ENCODE assay signal across 8 mouse cellular contexts in the genomic region with DNA sequence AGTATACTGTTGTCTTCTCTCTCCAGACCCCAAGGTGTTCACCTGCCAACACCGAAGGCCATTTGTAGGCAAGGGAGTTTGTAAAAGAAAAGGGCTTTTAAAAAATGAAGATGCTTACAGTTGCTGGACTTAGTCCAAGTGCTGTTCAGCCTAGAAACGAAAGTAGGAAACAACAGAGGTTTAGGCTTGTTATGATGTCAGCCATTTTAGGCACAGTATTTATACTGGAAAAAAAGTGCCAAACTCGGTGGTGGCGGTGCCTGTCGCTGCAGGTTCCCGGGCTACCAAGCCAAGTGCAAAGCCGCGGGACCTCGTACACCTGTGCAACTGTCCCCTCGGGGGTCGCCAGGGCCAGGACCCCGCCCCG. TPM values are rescaled to one million over a fixed set of nuclear protein-coding genes. Genes with fewer than 3 reads are reported as not detected.
DNase-seq lines count a peak whose midpoint lies in the region; ATAC-seq lines count a peak whose summit lies in the region.

No protein-coding gene starts in this region.

- H3K4me3 ChIP-seq in hindbrain, embryonic 13.5 days = peak overlapping the region; percentile 91
- H3K4me3 ChIP-seq in stomach, embryonic 16.5 days (replicated peaks; ENCODE audit: low read length) = peak overlapping the region; percentile 97

- WGBS in hindbrain, embryonic 13.5 days = under 1% methylated on average over 13 of the region's 13 CpGs
- 0% methylated on average over 13 of the region's 13 CpGs for WGBS in stomach, embryonic 16.5 days

- H3K9ac ChIP-seq in hindbrain, embryonic 13.5 days = peak overlapping the region; percentile 98
- peak overlapping the region; percentile 99 for H3K9ac ChIP-seq in stomach, embryonic 16.5 days (ENCODE audit: low read length)

- ATAC-seq in cerebellum, adult (ENCODE audit: insufficient number of reproducible peaks, low FRiP score, low TSS enrichment) = peak; percentile 13
- ATAC-seq in hindbrain, embryonic 13.5 days (ENCODE audit: low FRiP score) = peak; percentile 1; the same call in 1 of the 2 replicates
- ATAC-seq in stomach, embryonic 16.5 days (ENCODE audit: insufficient read depth, low FRiP score) = no peak

- DNase-seq in cerebellum, postnatal 25 days = no peak
- DNase-seq in thymus, postnatal 0 days (ENCODE audit: low spot score) = peak; percentile 68
- DNase-seq in thymus, postnatal 36 days = no peak
- DNase-seq in lung, postnatal 14 days = peak; percentile 42
- no peak for DNase-seq in spleen, postnatal 14 days (ENCODE audit: low spot score in 2 of 2)

- H3K4me2 ChIP-seq in hindbrain, embryonic 13.5 days = peak overlapping the region; percentile 61
- peak overlapping the region; percentile 63 for H3K4me2 ChIP-seq in stomach, embryonic 16.5 days (ENCODE audit: low read depth, low read length)

- H3K27me3 ChIP-seq in hindbrain, embryonic 13.5 days = no peaks in the 10 kb centered on the region
- H3K27me3 ChIP-seq in stomach, embryonic 16.5 days (ENCODE audit: control insufficient read depth, insufficient read depth, low read length) = no peaks in the 10 kb centered on the region

- peaks cover 5% of the 10 kb centered on the region; the same call in 1 of the 2 replicates for H3K36me3 ChIP-seq in hindbrain, embryonic 13.5 days
- peaks cover 5% of the 10 kb centered on the region; the same call in 1 of the 2 replicates for H3K36me3 ChIP-seq in stomach, embryonic 16.5 days (ENCODE audit: control insufficient read depth, insufficient read depth, low read length)

- H3K27ac ChIP-seq in hindbrain, embryonic 13.5 days = peak overlapping the region; percentile 95
- peak overlapping the region; percentile 99 for H3K27ac ChIP-seq in stomach, embryonic 16.5 days (ENCODE audit: low read length)

- no peaks in the 10 kb centered on the region for H3K9me3 ChIP-seq in hindbrain, embryonic 13.5 days
- no peaks in the 10 kb centered on the region for H3K9me3 ChIP-seq in stomach, embryonic 16.5 days (replicated peaks; ENCODE audit: control insufficient read depth, low read length)

- H3K4me1 ChIP-seq in hindbrain, embryonic 13.5 days (replicated peaks) = peaks cover 38% of the 10 kb centered on the region
- peaks cover 23% of the 10 kb centered on the region for H3K4me1 ChIP-seq in stomach, embryonic 16.5 days (ENCODE audit: control insufficient read depth, insufficient read depth, low read length)

RNA-seq across cellular contexts. Expression of a gene that starts 0.6 kb away (rescaled TPM):
- 1,456 and 1,514 TPM in 2 replicates for polyA plus RNA-seq in thymus, postnatal 0 days (2015; fragmentation: Nextera tagmentation; extraction: Ambion mirVana)
- 592 and 627 TPM in 2 replicates for polyA plus RNA-seq in hindbrain, embryonic 13.5 days (2015; fragmentation: Nextera tagmentation; extraction: Ambion mirVana)
- polyA plus RNA-seq in stomach, embryonic 16.5 days (2015; fragmentation: Nextera tagmentation; extraction: Ambion mirVana) = 1,005 and 1,128 TPM in 2 replicates

RNA-seq across cellular contexts. Expression of a gene that starts 58.9 kb away (rescaled TPM):
- polyA plus RNA-seq in thymus, postnatal 0 days (2015; fragmentation: Nextera tagmentation; extraction: Ambion mirVana) = 51.7 and 54.3 TPM in 2 replicates
- 21.8 and 22.4 TPM in 2 replicates for polyA plus RNA-seq in hindbrain, embryonic 13.5 days (2015; fragmentation: Nextera tagmentation; extraction: Ambion mirVana)
- 11.5 and 19.4 TPM in 2 replicates for polyA plus RNA-seq in stomach, embryonic 16.5 days (2015; fragmentation: Nextera tagmentation; extraction: Ambion mirVana)

Comparison
In these comparisons a context has a peak if more than half of its experiments do, and no peak if none do; other contexts are left out.
1. DNase-seq: peak in thymus, postnatal 0 days (single experiment) and lung, postnatal 14 days (single experiment); none in cerebellum, postnatal 25 days (0 of 2), thymus, postnatal 36 days (0 of 2) and spleen, postnatal 14 days (0 of 2).